Mouse (Mus musculus) cerebellum, postnatal 10 days (tissue): ENCODE measurements around the gene Hook2.
A peak's percentile ranks its signal among the peaks of the same experiment; 100 is the strongest.

Source experiments
- DNase-seq, 2 experiments: peaks; one replicate each; pipeline ENCODE4 v3.0.0; 2021; ENCODE audit warnings: mixed read lengths in 2 of 2

The Hook2 gene

DNA sequence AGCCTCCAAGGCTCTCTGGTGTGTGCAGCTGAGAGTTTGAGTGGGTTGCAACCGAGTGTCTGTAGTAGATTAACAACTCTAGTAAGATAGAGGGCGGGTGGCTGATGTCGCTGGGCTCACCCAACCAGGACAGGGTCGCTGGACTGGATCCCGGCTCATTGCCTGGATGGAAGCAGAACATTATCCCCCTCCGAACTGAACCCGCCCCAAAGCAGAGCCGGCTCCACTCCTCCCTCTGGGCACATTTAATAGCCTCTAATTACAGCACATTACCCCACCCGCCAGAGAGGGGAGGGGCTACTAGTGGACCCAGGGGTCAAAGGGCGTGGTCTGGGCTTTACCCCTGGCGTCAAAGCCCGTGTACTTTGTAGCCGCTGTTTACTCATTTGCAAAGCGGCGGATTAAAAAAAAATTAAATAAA, 1.1 kb upstream of the Hook2 start:
- peak; percentile 54 to 59 for DNase-seq

DNA sequence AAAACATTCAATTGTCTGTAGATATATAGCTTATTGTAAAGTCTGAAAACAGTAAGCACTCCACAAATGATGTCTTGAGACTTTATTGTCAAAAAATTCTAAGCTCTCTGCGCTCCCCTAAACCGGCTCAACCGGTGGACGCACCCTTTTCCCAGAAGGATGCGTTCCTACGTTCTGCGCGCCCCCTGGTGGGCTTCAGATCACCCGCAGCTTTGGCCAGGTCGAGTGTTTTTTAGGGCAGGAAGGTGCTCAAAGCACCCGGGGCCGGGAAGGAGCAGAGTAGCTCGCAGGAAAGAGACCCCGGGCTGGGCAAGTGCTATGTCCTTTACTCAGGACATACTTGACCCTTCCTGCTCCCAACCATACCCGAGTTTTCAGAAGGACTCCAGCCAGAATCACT, 593 bp upstream of the Hook2 start:
- peak; percentile 95 for DNase-seq

DNA sequence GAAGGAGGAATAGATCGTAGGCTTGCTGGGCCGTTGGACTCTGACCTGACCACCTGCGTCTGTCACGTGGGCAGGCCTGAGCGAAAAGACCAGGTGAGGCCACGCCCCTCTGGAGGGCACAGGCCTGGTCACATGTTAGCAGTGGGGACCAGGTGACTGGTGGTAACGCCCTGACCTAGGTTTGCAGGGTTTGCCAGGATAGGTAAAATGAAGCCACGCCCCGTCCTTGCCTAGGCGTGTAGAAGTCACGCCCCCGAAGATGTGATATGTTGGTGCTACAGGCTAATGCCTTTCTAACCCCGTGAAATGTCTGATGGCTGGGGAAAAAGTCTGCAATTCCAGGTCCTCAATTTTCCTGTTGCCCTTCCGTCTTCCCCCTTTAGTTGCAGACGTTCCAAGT, 433 bp downstream of the Hook2 start:
- DNase-seq = no peak

DNA sequence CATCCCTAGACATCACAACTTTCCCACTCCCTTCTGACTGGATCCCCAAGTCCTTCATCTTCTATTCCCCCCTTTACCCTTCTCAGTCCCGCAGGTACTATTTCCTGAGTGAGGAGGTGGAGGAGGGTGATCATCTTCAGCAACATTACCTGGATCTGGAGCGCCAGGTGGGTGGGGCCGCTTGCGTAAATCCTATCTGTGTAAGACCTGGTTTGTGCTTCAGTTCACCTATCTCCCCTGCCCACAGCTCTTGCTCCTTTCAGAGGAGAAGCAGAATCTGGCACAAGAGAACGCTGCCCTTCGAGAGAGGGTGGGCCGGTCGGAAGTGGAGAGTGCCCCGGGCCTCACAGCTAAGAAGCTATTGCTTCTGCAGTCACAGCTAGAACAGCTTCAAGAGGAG, 4.0 kb downstream of the Hook2 start:
- DNase-seq = no peak

DNA sequence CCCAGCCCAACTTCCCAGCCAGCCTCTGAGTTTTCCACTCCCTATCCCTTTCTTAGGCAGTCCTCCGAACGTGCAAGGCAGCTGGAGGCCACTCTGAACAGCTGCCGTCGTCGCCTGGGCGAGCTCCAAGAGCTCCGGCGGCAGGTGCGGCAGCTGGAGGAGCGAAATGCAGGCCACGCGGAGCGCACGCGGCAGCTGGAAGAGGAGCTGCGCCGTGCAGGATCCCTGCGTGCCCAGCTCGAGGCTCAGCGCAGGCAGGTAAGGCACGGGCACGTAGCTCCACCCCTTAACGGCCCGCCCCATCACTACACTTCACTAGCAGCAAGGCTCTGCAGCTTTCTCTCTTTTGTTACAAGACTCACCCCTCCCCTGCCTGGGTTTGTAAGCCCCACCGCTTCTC, 5.3 kb downstream of the Hook2 start:
- DNase-seq = no peak

DNA sequence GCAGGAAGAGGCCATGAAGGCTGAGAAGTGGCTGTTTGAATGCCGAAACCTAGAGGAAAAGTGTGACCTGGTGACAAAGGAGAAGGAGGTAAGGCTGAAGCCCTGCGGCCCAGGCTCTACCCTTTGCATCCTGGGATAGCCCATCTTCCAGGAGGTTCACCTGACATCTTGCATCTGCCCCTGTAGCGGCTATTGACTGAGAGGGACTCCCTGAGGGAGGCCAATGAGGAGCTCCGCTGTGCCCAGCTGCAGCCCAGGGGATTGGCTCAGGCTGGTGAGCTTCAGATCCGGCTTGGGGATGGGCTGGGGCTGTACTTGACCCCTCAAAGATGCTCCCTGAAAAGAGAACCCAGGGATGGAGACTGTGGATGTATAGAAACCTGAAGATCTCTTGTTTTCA, 6.6 kb downstream of the Hook2 start:
- no peak for DNase-seq

DNA sequence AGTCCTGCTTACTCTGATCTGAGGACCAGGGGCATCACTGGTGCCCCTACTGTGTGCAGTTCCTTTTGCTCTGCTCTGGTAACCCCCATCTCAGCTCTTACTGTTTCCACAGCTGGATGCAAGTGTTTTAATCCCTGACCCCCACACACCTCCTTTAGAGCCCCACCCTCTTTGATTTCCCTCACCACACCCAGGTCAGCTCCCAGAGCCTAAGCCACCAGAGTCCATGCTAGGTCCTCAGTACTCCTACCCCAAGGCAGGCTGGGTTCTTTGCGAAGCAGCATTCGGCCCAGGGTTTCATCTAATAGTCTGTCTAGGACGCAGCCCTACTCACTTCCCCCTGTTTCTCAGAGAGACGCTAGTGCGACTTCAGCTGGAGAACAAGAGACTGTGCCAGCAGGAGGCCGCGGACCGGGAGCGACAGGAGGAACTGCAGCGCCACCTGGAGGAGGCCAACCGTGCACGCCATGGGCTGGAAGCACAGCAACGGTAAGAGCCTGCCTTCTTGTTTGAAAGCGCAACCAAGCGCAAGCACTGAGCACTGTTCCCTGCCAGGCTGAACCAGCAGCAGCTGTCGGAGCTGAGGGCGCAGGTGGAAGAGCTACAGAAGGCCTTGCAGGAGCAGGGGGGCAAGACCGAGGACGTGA, 7.4 kb downstream of the Hook2 start:
- peak; percentile 97 to 99 for DNase-seq

DNA sequence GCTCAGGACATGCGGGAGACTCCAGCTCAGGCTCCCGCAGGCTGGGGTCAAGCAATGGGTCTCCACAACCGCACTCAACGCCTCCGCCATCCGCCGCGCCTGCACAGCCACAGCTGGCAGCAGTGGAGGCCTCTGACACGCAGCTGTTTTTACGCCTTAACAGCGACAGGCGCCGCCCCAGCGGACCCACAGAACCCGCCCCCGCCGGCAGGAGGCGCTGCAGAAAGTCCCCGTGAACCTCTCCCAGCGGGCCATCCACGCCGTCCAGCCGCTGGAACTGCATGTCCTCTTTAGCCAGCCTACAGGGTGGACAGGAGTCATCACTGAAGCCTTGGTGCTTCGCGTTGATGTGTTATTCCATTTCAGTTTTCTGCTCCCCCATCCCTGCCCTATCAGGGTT, 17.3 kb downstream of the Hook2 start:
- DNase-seq = peak; percentile 32 to 39

DNA sequence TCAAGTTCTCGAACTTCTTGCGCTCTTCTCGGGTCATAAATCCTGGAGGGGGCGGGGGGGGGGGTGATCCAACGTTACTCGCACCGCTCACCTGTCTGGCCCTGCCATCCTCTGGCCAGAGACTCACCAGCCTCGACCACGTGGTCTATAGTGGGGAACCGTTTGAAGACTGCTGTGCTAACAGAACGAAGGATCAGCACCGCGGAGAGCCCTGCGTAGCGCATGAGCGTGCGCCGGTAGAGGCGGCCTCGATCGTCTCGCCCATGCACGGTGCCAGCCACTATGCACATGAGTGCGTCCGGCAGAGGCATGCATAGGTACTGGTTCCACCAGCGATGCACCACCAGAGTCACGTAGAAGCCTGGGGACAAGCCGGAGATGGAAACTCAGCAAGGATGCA, 20.8 kb downstream of the Hook2 start:
- no peak for DNase-seq

DNA sequence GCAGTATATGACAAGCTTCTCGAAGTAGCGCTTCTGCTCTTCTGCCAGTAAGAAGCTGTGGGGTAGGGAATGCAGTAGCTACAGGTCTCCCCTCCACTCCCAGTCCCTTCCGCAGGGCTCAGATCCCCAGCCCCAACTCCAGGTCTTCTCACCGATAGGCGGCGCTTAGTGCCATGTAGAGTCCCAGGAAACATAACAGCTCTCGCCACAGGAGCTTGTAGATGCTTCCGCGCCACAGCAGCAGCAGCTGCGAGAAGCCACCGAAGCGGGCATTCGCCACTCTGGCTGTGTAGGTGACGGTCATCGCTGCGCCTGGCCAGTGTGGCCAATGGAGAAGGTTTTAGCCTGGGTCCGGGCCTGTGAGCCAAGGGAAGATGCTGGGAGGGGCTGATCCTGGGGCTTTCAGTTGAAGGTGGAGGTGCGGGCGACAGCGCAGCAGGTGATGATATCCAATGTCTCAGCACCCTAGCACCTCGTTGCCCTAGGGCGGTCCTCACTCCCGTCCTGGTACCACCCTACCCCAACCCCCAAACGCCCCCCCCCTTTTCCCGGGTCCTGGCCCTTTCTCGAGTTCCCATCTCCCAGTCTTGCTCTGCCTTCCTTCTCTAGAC, 22.9 kb downstream of the Hook2 start:
- peak; percentile 78 to 79 for DNase-seq

DNA sequence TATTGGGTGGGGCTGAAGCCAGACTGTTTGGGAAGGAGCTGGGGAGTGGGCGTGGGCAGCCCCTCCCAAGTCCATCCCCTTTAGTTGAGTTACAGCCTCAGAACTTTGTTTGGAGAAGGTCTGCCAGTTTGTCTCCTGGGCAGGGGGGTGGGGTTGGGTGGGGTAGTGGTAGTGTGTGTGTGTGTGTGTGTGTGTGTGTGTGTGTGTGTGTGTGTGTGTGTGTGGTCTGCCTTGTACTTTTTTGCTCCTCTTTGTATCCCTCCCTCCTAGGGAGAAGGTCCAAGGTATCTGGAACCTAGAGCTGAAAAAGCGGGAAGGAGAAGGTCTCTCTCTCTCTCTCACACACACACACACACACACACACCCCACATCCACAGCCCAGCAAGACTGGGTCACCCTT, 24.0 kb downstream of the Hook2 start, which contains the start of gene Best2:
Gene Best2 (minus strand): TSS at position 101 of the 400 bp plus-strand sequence.
- no peak for DNase-seq

DNA sequence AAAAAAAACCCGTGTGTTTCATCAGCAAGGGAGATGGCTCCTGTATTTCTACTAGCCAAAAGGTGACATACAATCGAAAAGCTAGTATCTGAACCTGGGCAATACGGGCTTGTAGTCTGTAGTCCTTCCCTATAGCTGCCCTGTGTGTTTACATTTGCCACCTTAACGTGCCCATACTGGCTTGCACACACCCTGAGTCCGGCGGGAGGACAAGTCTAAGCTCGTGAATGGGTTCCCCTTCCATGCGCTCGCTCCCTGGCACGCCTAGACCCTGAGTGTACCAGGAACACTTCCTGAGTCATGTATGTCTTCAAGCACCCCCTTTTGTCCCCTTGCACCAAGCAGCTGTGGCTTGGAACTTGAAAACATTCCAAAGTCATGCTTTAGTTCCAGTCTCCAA, 26.3 kb downstream of the Hook2 start:
- no peak for DNase-seq

DNA sequence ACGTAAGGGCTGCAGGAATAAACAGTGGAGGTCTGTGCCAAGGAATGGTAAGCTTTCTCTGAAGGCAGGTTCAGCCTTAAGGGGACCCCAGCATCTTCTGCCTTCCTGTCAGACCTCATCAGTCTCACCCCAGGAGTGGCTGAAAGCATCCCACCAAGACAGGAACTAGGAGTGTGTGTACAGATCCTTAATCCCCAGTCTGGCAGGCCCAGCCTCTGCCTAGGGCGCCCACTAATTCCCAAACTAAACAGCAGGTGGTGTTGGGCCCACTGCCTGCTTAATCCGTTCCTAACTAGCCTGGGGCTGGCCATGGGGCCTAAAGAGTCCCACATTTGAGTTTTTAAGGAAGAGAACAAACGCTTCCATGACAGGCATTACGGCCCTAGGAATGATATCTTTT, 26.8 kb downstream of the Hook2 start:
- DNase-seq = no peak

DNA sequence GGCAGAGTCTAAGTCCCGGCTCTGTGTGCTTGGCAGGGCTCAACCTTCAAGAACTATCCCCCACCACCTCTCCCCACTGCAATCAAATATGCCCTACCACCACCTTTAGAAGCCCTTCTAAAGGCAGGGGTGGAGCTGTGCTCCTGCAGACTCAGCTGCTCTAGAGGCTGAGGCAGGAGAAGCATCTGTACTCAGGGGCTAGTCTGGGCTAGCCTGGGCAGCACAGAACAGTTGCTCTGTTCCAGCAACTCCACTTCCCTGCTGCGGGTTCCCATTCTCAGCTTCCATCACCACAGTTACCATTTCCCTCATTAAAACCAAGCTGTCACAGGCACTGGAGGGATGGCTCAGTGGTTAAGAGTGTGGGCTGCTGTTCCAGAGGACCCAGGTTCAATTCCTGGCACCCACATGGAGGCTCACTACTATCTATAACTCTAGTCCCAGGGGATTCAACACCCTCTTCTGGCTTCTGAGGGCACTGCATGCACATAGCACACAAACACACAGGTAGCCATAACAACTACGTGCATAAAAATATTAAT, 31.2 kb downstream of the Hook2 start:
- no peak for DNase-seq

DNA sequence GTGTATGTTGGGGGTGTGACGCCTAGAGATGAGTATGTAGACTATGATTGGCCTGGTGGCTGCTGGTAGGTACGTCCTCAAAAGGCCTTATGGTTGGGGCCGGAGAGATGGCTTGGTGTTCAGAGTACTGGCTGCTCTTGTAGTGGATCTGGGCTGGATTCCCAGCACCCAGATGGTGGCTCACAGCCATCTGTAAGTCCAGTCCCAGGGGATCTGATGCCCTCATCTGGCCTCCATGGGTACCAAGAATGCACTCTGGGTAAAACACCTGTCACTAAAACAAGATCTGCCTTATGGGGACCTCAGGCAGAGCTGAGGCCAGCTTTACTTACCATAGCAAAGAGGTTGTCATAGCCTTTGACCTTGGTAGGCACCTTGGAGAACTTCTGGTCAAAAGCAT, 33.4 kb downstream of the Hook2 start:
- DNase-seq = peak in 1 of 2 experiments; percentile 28

DNA sequence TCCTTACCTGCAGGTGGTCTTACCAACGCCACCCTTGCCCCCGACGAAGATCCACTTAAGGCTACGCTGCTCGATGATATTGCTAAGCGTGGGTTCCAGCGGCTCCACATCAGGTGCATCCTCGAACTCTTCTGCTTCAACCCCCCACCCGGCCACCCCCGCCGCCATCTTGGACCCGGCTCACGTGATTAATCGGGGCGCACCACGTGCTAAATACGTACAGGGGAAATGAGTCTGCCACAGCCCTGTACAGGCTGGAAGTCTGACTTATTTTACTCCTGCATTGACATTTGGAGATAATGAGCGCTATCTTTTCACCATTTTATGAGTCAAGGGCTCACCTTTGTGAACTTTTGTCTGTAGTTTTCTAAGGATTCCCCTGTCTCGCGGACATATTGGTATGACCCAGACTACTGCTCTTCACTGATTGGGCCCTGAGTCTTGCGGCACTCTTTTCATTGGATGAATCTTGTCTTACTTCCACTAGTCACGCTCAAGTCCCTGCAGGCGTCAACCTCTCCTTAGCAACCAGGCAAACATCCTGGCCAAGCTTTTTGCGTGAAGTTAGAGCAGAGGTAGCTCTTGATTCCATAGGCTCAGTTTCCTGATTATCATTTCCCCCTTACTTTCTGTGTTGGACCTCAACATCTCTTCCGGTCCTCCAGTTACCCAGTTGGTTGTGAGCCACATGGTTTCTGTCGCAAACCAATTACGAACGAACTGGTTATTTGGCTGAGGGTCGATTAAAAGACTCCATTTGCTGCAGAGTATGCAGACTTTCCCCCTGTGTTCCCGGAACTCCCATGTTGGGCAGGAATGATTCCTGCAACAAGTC, 34.9 kb downstream of the Hook2 start, which contains the start of gene Asna1:
Gene Asna1 (minus strand): TSS at position 184 of the 835 bp plus-strand sequence.
- peak; percentile 89 to 91 for DNase-seq

DNA sequence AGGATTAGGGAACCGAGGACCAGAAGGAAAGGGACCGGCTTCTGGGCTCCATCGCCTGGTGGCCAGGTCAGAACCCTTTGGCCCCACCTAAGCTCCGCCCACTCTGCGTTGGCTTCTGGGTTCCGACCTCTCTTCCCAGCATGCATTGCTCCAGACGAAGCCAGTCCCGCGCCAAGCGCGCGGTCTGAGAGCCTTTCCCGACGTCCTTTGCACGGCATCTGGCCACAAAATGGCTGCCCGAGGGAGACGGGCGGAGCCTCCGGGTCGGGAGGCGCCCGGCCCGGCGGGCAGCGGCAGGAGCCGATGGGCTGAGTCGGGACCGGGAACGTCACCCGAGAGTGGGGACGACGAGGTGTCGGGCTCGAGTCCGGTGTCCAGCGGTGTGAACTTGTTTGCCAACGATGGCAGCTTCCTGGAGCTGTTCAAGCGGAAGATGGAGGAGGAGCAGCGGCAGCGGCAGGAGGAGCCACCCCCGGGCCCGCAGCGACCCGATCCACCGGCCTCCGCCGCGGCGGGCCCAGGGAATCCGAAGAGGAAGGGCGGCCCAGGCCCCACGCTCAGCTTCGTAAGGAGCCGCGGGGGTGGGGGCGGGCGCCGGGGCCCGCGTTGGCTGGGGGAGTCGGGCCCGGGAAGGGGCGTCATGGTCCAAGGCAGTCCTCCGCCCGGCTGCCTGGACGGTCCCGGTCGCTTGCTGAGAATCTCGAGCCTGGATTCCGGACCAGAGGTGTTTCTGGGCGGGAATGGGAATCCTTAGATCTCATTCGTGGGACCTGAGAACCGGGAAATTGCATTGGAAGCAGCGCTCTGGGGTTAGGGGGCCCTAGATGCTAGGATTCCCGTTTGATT, 36.5 kb downstream of the Hook2 start, which contains the start of gene Trir:
Gene Trir (plus strand): TSS at position 154 of the 846 bp plus-strand sequence.
- peak; percentile 98 to 99 for DNase-seq

DNA sequence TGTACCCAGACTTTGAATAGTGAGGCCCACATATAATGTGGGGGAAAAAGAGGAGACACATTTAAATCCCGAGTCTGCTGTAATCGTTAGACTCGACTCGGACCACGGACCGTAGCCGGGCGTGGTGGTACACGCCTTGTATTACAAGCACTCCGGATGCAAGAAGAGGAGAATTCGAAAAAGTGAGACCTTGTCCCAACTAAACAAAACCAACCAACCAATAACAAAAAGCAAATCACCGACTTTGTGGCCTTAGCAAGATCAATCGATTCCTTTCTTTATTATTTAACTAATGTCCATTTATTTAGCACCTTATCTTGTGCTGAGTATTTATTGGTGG, 37.1 kb downstream of the Hook2 start:
- no peak for DNase-seq

DNA sequence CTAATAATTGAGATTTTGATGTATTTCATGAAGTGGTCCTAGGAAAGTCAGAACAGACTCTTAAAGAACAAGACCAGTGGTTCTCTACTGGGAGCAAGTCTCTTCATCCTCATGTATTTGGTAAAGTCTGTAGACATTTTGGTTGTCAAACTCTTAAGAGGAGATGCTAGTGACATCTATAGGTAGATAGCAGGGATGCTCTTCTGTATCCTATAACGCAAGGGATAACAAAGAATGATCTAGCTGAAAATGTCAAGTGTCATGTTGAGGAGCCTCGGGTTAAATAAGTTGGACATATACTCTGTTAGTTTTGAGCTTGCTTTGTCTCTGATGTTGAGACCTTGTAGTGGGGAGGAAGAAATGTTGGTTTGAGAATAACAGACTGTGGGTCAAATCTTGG, 37.5 kb downstream of the Hook2 start:
- DNase-seq = no peak

DNA sequence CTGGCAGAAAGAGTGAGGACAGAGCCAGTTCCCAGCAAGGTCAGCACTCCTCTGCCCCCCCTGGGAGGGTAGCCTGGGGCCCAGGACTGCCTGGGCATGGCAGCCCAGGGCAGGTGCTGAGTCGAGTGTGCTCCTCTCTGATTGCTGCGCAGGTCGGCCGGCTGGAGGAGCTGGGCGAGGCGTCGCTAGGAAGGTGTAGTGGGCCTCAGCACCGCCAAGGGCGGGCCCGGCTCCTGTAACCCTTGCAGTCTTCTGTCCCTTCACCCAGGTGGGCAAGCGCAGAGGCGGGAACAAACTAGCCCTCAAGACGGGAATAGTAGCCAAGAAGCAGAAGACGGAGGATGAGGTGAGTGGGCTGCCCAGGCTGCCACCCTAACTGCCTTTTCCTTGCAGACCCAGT, 38.9 kb downstream of the Hook2 start:
- DNase-seq = no peak

DNA sequence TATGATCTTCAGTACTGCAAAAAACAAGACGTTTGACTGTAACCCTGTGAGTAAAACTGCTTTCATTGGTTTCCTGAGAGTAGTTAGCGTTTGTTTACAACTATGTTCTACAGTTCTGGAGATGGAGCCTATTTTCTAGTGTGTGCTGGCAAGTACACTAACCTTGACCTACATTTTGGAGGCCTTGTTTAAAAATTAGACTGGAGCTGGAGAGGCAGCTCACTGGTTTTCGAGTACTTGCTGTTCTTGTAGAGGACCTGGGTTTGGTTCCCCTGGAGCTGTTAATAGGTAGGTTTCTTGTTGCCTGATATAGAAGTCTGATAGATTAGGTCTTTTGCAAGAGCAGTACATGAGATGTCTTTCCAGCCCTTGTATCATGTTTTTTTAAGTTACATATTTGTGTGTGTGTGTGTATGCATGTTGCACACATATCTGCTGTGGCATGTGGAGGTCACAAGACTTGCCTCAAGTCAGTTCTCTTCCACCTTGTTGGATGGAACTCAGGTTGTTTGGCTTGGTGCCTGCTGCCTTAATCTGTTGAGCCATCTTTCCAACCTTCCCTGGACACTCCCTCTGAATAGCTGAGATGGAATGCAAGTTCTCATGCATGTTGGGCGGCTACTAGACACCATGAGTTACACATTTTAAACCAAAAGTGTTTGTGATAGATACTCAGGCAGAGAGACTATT, 42.4 kb downstream of the Hook2 start:
- DNase-seq = no peak

DNA sequence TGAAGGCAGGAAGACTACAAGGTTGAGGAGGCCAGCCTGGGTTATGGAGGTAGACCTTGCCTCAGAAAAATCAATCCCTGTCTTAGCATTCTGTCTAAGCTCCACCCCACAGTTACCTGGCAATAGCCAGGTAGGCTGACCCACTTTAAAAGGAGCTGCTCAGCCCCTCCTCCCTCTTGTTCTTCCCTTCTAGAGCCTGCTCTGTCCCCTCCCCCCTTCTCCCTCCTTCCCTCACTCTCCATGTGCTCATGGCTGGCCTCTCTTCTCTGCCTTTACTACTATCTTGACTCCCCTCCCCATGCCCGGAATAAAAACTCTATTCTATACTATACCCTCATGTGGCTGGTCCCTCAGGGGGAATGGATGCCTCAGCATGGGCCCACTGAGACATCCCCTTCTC, 43.5 kb downstream of the Hook2 start:
- no peak for DNase-seq
